Mouse (Mus musculus) embryo, embryonic 10 days (tissue): ENCODE measurements at regions not wholly inside any gene's neighbourhood (a gene's known extent, or its start where the extent isn't known, plus 50 kb on each side); places are given as distances from the start of the nearest gene placed in this dataset.
"Not testable (repeated sequence)": the region's sequence is repeated elsewhere in the genome, so short reads cannot be mapped to it uniquely, and the experiment has no call there.

Experiments
- DNase-seq: peaks from one replicate; pipeline ENCODE4 v3.0.0-alpha.2; 2015; ENCODE audit warnings: low spot score

- DNase-seq: no peak
Observed at GRCm38 (mm10) chr9:82300046-82300445, 436.6 kb downstream of the Mei4 start.

GRCm38 (mm10) chr9:82306285-82306684, 442.8 kb downstream of the Mei4 start:
- DNase-seq: no peak

GRCm38 (mm10) chr9:82312466-82312865, 449.0 kb downstream of the Mei4 start:
- DNase-seq: no peak

GRCm38 (mm10) chr9:82340452-82340851, 477.0 kb downstream of the Mei4 start:
- DNase-seq: no peak

- DNase-seq: not testable (repeated sequence)
Observed at GRCm38 (mm10) chr9:82350784-82351183, 478.6 kb upstream of the Irak1bp1 start.

- no peak for DNase-seq
Observed at GRCm38 (mm10) chr9:82359573-82359972, 469.8 kb upstream of the Irak1bp1 start.

- no peak for DNase-seq
Observed at GRCm38 (mm10) chr9:82402355-82402754, 427.0 kb upstream of the Irak1bp1 start.

- DNase-seq: peak; percentile 6
Observed at GRCm38 (mm10) chr9:82404010-82404409, 425.3 kb upstream of the Irak1bp1 start.

GRCm38 (mm10) chr9:82407177-82407576, 422.2 kb upstream of the Irak1bp1 start:
- no peak for DNase-seq

GRCm38 (mm10) chr9:82408969-82409368, 420.4 kb upstream of the Irak1bp1 start:
- DNase-seq: no peak
